Mouse (Mus musculus): ENCODE data around the gene Yjefn3. TPM values are rescaled to one million over a fixed set of nuclear protein-coding genes. Genes with fewer than 3 reads are reported as not detected.

Yjefn3 gene
- polyA plus RNA-seq, 1 experiment from 2014 or later: 12.8 TPM

DNA sequence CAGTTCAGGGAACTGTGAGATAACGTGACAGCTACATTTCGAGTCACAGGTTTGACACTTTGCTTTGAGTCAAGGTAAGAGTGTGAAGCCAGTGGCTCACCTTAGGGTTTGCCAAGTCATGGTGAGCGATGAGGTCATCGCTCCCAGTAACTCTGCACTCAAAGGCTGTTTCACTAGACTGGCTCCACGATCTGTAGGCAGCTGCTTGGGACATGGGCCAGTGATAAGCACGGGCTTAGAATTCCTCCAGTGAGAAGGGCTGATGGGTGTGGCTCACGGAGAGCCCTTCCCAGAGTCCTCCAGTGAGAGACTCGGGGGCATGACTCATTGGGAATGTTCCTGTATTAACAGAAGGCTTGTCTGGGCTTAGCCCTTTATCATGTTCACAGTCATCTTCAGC lies 53.6 kb downstream of the Yjefn3 start:
- Histone ChIP-seq H3K4me1 (replicated peaks) (no peaks in the 10 kb centered on the region), H3K9ac (no peak overlapping the region), H3K4me3 (no peak overlapping the region), H3K36me3 (peaks cover 23% of the 10 kb centered on the region), H3K27me3 (no peaks in the 10 kb centered on the region), H3K27ac (no peak overlapping the region), H3K4me2 (no peak overlapping the region), H3K9me3 (no peaks in the 10 kb centered on the region)
- WGBS: 92% methylated on average over 8 of the region's 8 CpGs
- no peak for ATAC-seq (ENCODE audit: low FRiP score)

- Histone ChIP-seq H3K27me3 (no peaks in the 10 kb centered on the region), H3K4me3 (no peak overlapping the region), H3K9me3 (no peaks in the 10 kb centered on the region), H3K9ac (no peak overlapping the region), H3K27ac (no peak overlapping the region), H3K4me1 (replicated peaks) (no peaks in the 10 kb centered on the region), H3K4me2 (no peak overlapping the region), H3K36me3 (peaks cover 21% of the 10 kb centered on the region)
- ATAC-seq (ENCODE audit: low FRiP score): no peak
- 86% methylated on average over 3 of the region's 3 CpGs for WGBS
These were observed 55.1 kb downstream of the Yjefn3 start for GRCm38 (mm10) chr8:69847167-69848065.

Other genes with a start within 250 kb of the Yjefn3 start
- 2.4 and 3.0 TPM in 2 replicates for gene Zfp964, start 248.2 kb downstream of the Yjefn3 start, polyA plus RNA-seq (2015; fragmentation: Nextera tagmentation; extraction: Ambion mirVana)
- gene Zfp869, start 192.0 kb downstream of the Yjefn3 start, polyA plus RNA-seq (2015; fragmentation: Nextera tagmentation; extraction: Ambion mirVana): 26.1 and 27.0 TPM in 2 replicates
- gene Zfp963, start 152.7 kb downstream of the Yjefn3 start, polyA plus RNA-seq (2015; fragmentation: Nextera tagmentation; extraction: Ambion mirVana): 7.8 and 8.6 TPM in 2 replicates
- 0.34 TPM in 1 of 2 replicates, not detected in the other for gene Gm20422, start 127.8 kb downstream of the Yjefn3 start, polyA plus RNA-seq (2015; fragmentation: Nextera tagmentation; extraction: Ambion mirVana)
- 47.8 and 47.9 TPM in 2 replicates for gene Atp13a1, start 111.5 kb downstream of the Yjefn3 start, polyA plus RNA-seq (2015; fragmentation: Nextera tagmentation; extraction: Ambion mirVana)
- gene Zfp866, start 111.5 kb downstream of the Yjefn3 start, polyA plus RNA-seq (2015; fragmentation: Nextera tagmentation; extraction: Ambion mirVana): 42.9 and 44.0 TPM in 2 replicates
- gene Gmip, start 94.0 kb downstream of the Yjefn3 start, polyA plus RNA-seq (2015; fragmentation: Nextera tagmentation; extraction: Ambion mirVana): 31.5 and 34.1 TPM in 2 replicates
- gene Lpar2, start 80.3 kb downstream of the Yjefn3 start, polyA plus RNA-seq (2015; fragmentation: Nextera tagmentation; extraction: Ambion mirVana): 0.78 and 0.83 TPM in 2 replicates
- gene Pbx4, start 70.2 kb downstream of the Yjefn3 start, polyA plus RNA-seq (2015; fragmentation: Nextera tagmentation; extraction: Ambion mirVana): 62.9 and 69.2 TPM in 2 replicates
- gene Cilp2, start 15.0 kb downstream of the Yjefn3 start, polyA plus RNA-seq (2015; fragmentation: Nextera tagmentation; extraction: Ambion mirVana): 3.5 and 3.6 TPM in 2 replicates
- 3.4 and 4.5 TPM in 2 replicates for gene Tssk6, start 528 bp downstream of the Yjefn3 start, polyA plus RNA-seq (2015; fragmentation: Nextera tagmentation; extraction: Ambion mirVana)
- 187 and 198 TPM in 2 replicates for gene Ndufa13, start 154 bp downstream of the Yjefn3 start, polyA plus RNA-seq (2015; fragmentation: Nextera tagmentation; extraction: Ambion mirVana)
- gene Gatad2a, start 93.7 kb upstream of the Yjefn3 start, polyA plus RNA-seq (2015; fragmentation: Nextera tagmentation; extraction: Ambion mirVana): 25.0 and 26.6 TPM in 2 replicates
- 72.0 and 80.7 TPM in 2 replicates for gene Mau2, start 140.0 kb upstream of the Yjefn3 start, polyA plus RNA-seq (2015; fragmentation: Nextera tagmentation; extraction: Ambion mirVana)
- gene Sugp1, start 140.1 kb upstream of the Yjefn3 start, polyA plus RNA-seq (2015; fragmentation: Nextera tagmentation; extraction: Ambion mirVana): 61.0 and 68.6 TPM in 2 replicates
- gene Tm6sf2, start 170.2 kb upstream of the Yjefn3 start, polyA plus RNA-seq (2015; fragmentation: Nextera tagmentation; extraction: Ambion mirVana): 1.9 TPM in 2 replicates
- gene Hapln4, start 180.7 kb upstream of the Yjefn3 start, polyA plus RNA-seq (2015; fragmentation: Nextera tagmentation; extraction: Ambion mirVana): 0.39 and 0.75 TPM in 2 replicates
- gene Ncan, start 218.2 kb upstream of the Yjefn3 start, polyA plus RNA-seq (2015; fragmentation: Nextera tagmentation; extraction: Ambion mirVana): 128 and 135 TPM in 2 replicates
- gene Nr2c2ap, start 228.6 kb upstream of the Yjefn3 start, polyA plus RNA-seq (2015; fragmentation: Nextera tagmentation; extraction: Ambion mirVana): 32.6 and 36.4 TPM in 2 replicates
- gene Rfxank, start 236.4 kb upstream of the Yjefn3 start, polyA plus RNA-seq (2015; fragmentation: Nextera tagmentation; extraction: Ambion mirVana): 12.5 and 14.3 TPM in 2 replicates
- gene Borcs8, start 236.8 kb upstream of the Yjefn3 start, polyA plus RNA-seq (2015; fragmentation: Nextera tagmentation; extraction: Ambion mirVana): 53.6 and 58.2 TPM in 2 replicates
- 0.40 TPM in 2 replicates for gene Mef2b, start 237.0 kb upstream of the Yjefn3 start, polyA plus RNA-seq (2015; fragmentation: Nextera tagmentation; extraction: Ambion mirVana)